Mouse (Mus musculus) heart, postnatal 10 days (tissue): Measurements from ENCODE around the gene Cabp7. TPM values are rescaled to one million over a fixed set of nuclear protein-coding genes. Genes with fewer than 3 reads are reported as not detected.

Source experiments
- DNase-seq, 2 experiments: peaks; one replicate each; pipeline ENCODE4 v3.0.0; 2021
- intact Hi-C: fragments of 180-260 bp; cut with DNase I; formaldehyde crosslinking; loops from one replicate; pipeline ENCODE4 v1.15.1; 2025
- total RNA-seq, 2 experiments: library from RNA; stranded (reverse); gene quantifications; 2 replicates each; pipeline ENCODE4 v1.2.3; 2021

Cabp7 gene
- total RNA-seq, result not detected

- intact Hi-C loops, result no loop called here
- no peak for DNase-seq
Observed at GRCm38 (mm10) chr11:4746733-4747132, at the start of gene Cabp7. Gene Cabp7, minus strand, starts transcription at chr11:4746778.

- intact Hi-C loops, result no loop called here
- no peak for DNase-seq
Observed at GRCm38 (mm10) chr11:4793006-4793405, 46.4 kb upstream of the Cabp7 start.

GRCm38 (mm10) chr11:4791549-4791948, 45.0 kb upstream of the Cabp7 start:
- DNase-seq, result no peak
- intact Hi-C loops, result no loop called here

- intact Hi-C loops, result no loop called here
- DNase-seq, result peak; percentile 23 to 31
Observed at GRCm38 (mm10) chr11:4789691-4790090, 43.1 kb upstream of the Cabp7 start.

GRCm38 (mm10) chr11:4784629-4785142, 38.1 kb upstream of the Cabp7 start:
- intact Hi-C loops, result no loop called here
- no peak for DNase-seq

- no peak for DNase-seq
- intact Hi-C loops, result no loop called here
Observed at GRCm38 (mm10) chr11:4783116-4783515, 36.5 kb upstream of the Cabp7 start.

- intact Hi-C loops, result no loop called here
- no peak for DNase-seq
Observed at GRCm38 (mm10) chr11:4780927-4781326, 34.3 kb upstream of the Cabp7 start.

- DNase-seq, result peak; percentile 34 to 71
- intact Hi-C loops, result loop anchor here (1.0 kb wide), 1 partner anchor 337 kb away; no protein-coding TSS in a partner anchor
Observed at GRCm38 (mm10) chr11:4772925-4773324, 26.3 kb upstream of the Cabp7 start.

GRCm38 (mm10) chr11:4771756-4772155, 25.2 kb upstream of the Cabp7 start:
- DNase-seq, result peak in 1 of 2 experiments; percentile 18
- intact Hi-C loops, result no loop called here

- no peak for DNase-seq
- intact Hi-C loops, result no loop called here
Observed at GRCm38 (mm10) chr11:4769881-4770280, 23.3 kb upstream of the Cabp7 start.

GRCm38 (mm10) chr11:4769293-4769692, 22.7 kb upstream of the Cabp7 start:
- no peak for DNase-seq
- intact Hi-C loops, result no loop called here

GRCm38 (mm10) chr11:4768399-4768798, 21.8 kb upstream of the Cabp7 start:
- intact Hi-C loops, result no loop called here
- no peak for DNase-seq

GRCm38 (mm10) chr11:4764476-4764875, 17.9 kb upstream of the Cabp7 start:
- DNase-seq, result no peak

GRCm38 (mm10) chr11:4763631-4764030, 17.1 kb upstream of the Cabp7 start:
- no peak for DNase-seq
- intact Hi-C loops, result no loop called here

More at GRCm38 (mm10) chr11:4764476-4764875, 17.9 kb upstream of the Cabp7 start:
- intact Hi-C loops, result no loop called here

- intact Hi-C loops, result no loop called here
- no peak for DNase-seq
Observed at GRCm38 (mm10) chr11:4762511-4762910, 15.9 kb upstream of the Cabp7 start.

- DNase-seq, result no peak
- intact Hi-C loops, result no loop called here
Observed at GRCm38 (mm10) chr11:4761991-4762390, 15.4 kb upstream of the Cabp7 start.

- intact Hi-C loops, result no loop called here
- DNase-seq, result peak; percentile 64 to 68
Observed at GRCm38 (mm10) chr11:4760438-4760837, 13.9 kb upstream of the Cabp7 start.

- DNase-seq, result no peak
- intact Hi-C loops, result no loop called here
Observed at GRCm38 (mm10) chr11:4757789-4758158, 11.2 kb upstream of the Cabp7 start.

- no peak for DNase-seq
- intact Hi-C loops, result no loop called here
Observed at GRCm38 (mm10) chr11:4756984-4757788, 10.6 kb upstream of the Cabp7 start.

GRCm38 (mm10) chr11:4756460-4756859, 9.9 kb upstream of the Cabp7 start:
- intact Hi-C loops, result no loop called here
- no peak for DNase-seq

GRCm38 (mm10) chr11:4754867-4755266, 8.3 kb upstream of the Cabp7 start:
- no peak for DNase-seq
- intact Hi-C loops, result no loop called here

- DNase-seq, result no peak
- intact Hi-C loops, result no loop called here
Observed at GRCm38 (mm10) chr11:4754036-4754435, 7.5 kb upstream of the Cabp7 start.
